Mouse (Mus musculus): ENCODE data around the gene Gm3248. TPM values are rescaled to one million over a fixed set of nuclear protein-coding genes. Genes with fewer than 3 reads are reported as not detected.
A peak's percentile ranks its signal among the peaks of the same experiment; 100 is the strongest.
"Not testable (repeated sequence)": the region's sequence is repeated elsewhere in the genome, so short reads cannot be mapped to it uniquely, and the experiment has no call there.

Gm3248 gene
- not detected for polyA plus RNA-seq (2021)

GRCm38 (mm10) chr14:5961635-5962034, at the start of gene Gm3248:
Gene Gm3248, minus strand, starts transcription at chr14:5961745.
- POLR2A ChIA-PET; DNase-seq (ENCODE audit: low read depth, low spot score); in situ Hi-C loops (cut with MboI; ENCODE audit: low pct_unique_long_range_greater_than_20kb); CTCF ChIA-PET; ATAC-seq; H3K27me3 ChIP-seq: not testable (repeated sequence)

GRCm38 (mm10) chr14:5987136-5987535, 25.6 kb upstream of the Gm3248 start:
- ATAC-seq; in situ Hi-C loops (cut with MboI; ENCODE audit: low pct_unique_long_range_greater_than_20kb): not testable (repeated sequence)

GRCm38 (mm10) chr14:5979037-5979436, 17.5 kb upstream of the Gm3248 start, which contains the start of gene Gm3453:
Gene Gm3453, minus strand, starts transcription at chr14:5979137.
- POLR2A ChIA-PET; H3K27me3 ChIP-seq; CTCF ChIA-PET; in situ Hi-C loops (cut with MboI; ENCODE audit: low pct_unique_long_range_greater_than_20kb); ATAC-seq; DNase-seq (ENCODE audit: low read depth, low spot score): not testable (repeated sequence)

More at GRCm38 (mm10) chr14:5987136-5987535, 25.6 kb upstream of the Gm3248 start:
- POLR2A ChIA-PET; CTCF ChIA-PET; DNase-seq (ENCODE audit: low read depth, low spot score); H3K27me3 ChIP-seq: not testable (repeated sequence)

- POLR2A ChIA-PET; CTCF ChIA-PET; in situ Hi-C loops (cut with MboI; ENCODE audit: low pct_unique_long_range_greater_than_20kb); ATAC-seq; H3K27me3 ChIP-seq; DNase-seq (ENCODE audit: low read depth, low spot score): not testable (repeated sequence)
These were observed 896 bp upstream of the Gm3248 start for GRCm38 (mm10) chr14:5962441-5962840.

- ATAC-seq; POLR2A ChIA-PET; in situ Hi-C loops (cut with MboI; ENCODE audit: low pct_unique_long_range_greater_than_20kb): not testable (repeated sequence)
These were observed 443 bp downstream of the Gm3248 start for GRCm38 (mm10) chr14:5961102-5961501.

GRCm38 (mm10) chr14:5960479-5960878, 1.1 kb downstream of the Gm3248 start:
- CTCF ChIA-PET; ATAC-seq; DNase-seq (ENCODE audit: low read depth, low spot score); H3K27me3 ChIP-seq; in situ Hi-C loops (cut with MboI; ENCODE audit: low pct_unique_long_range_greater_than_20kb); POLR2A ChIA-PET: not testable (repeated sequence)
- peak; percentile 34 for TF ChIP-seq CTCF (IDR thresholded peaks at IDR 0.05)

More at GRCm38 (mm10) chr14:5961102-5961501, 443 bp downstream of the Gm3248 start:
- CTCF ChIA-PET; DNase-seq (ENCODE audit: low read depth, low spot score); H3K27me3 ChIP-seq: not testable (repeated sequence)

GRCm38 (mm10) chr14:5923276-5923675, 38.3 kb downstream of the Gm3248 start:
- in situ Hi-C loops (cut with MboI; ENCODE audit: low pct_unique_long_range_greater_than_20kb); DNase-seq (ENCODE audit: low read depth, low spot score); POLR2A ChIA-PET; CTCF ChIA-PET; H3K27me3 ChIP-seq; ATAC-seq: not testable (repeated sequence)

- ATAC-seq, POLR2A ChIA-PET: not testable (repeated sequence)
These were observed 43.1 kb downstream of the Gm3248 start for GRCm38 (mm10) chr14:5918330-5918942.

GRCm38 (mm10) chr14:5913701-5914100, 47.8 kb downstream of the Gm3248 start:
- in situ Hi-C loops (cut with MboI; ENCODE audit: low pct_unique_long_range_greater_than_20kb); DNase-seq (ENCODE audit: low read depth, low spot score); CTCF ChIA-PET; H3K27me3 ChIP-seq; POLR2A ChIA-PET; ATAC-seq: not testable (repeated sequence)

More at GRCm38 (mm10) chr14:5918330-5918942, 43.1 kb downstream of the Gm3248 start:
- in situ Hi-C loops (cut with MboI; ENCODE audit: low pct_unique_long_range_greater_than_20kb); CTCF ChIA-PET; H3K27me3 ChIP-seq; DNase-seq (ENCODE audit: low read depth, low spot score): not testable (repeated sequence)

Other genes starting within 250 kb of the Gm3248 start
- gene Gm3373, start 220.2 kb downstream of the Gm3248 start, polyA plus RNA-seq (2021), result not detected
- not detected for gene Gm3383, start 153.8 kb downstream of the Gm3248 start, polyA plus RNA-seq (2021)
- not detected for gene Gm3424, start 131.4 kb downstream of the Gm3248 start, polyA plus RNA-seq (2021)
- not detected for gene Gm8237, start 81.4 kb downstream of the Gm3248 start, polyA plus RNA-seq (2021)
- gene Gm3453, start 17.4 kb upstream of the Gm3248 start, polyA plus RNA-seq (2021), result not detected
- gene Gm6337, start 96.5 kb upstream of the Gm3248 start, polyA plus RNA-seq (2021), result not detected
- 0.23 TPM for gene Gm8206, start 132.2 kb upstream of the Gm3248 start, polyA plus RNA-seq (2021)
- gene Gm3468, start 146.9 kb upstream of the Gm3248 start, polyA plus RNA-seq (2021), result 0.55 TPM
- gene Gm3476, start 164.1 kb upstream of the Gm3248 start, polyA plus RNA-seq (2021), result not detected